Mouse (Mus musculus) cortical plate, adult 2 months (tissue): Measurements from ENCODE around the gene Gm3727.
A peak's percentile ranks its signal among the peaks of the same experiment; 100 is the strongest.
"Not testable (repeated sequence)": the region's sequence is repeated elsewhere in the genome, so short reads cannot be mapped to it uniquely, and the experiment has no call there.

Experiments used
- CTCF ChIP-seq: fragments of 200-500 bp; IDR thresholded peaks from 2 replicates; pipeline ENCODE4 v1.5.1; 2011; ENCODE audit warnings: mild to moderate bottlenecking, control low read depth, low read length; ENCODE audit not compliant: insufficient read depth; ENCODE audit errors: extremely low read depth
- POLR2A ChIP-seq: fragments of 200-500 bp; IDR thresholded peaks from 2 replicates; pipeline ENCODE4 v1.6.1; 2011; ENCODE audit warnings: mild to moderate bottlenecking, low read length, control low read depth; ENCODE audit not compliant: insufficient read depth; ENCODE audit errors: extremely low read depth

DNA sequence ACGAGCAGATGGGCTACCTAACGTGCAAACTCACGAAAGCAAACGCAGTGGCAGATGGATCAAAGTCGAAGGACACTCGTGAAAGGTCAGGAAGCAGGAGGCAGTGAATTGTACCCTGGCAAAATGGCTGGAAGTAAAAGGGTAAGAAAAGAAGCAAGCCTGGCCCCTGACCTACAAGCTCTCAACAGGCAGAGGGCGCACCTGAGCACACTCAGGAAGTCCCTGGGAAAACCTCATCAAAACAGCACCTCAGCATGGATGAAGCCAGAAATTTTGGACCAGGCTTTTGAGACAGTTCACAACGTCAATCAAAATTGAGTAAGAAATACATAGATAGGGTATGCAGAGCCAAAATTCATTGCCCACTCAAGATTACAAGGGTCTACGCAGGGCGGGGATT is 21.0 kb downstream of the Gm3727 start:
- 0 out of 2 replicates have a peak, but pooled peaks have one; percentile 17 for TF ChIP-seq CTCF
- not testable (repeated sequence) for TF ChIP-seq POLR2A
